Mouse (Mus musculus) kidney, postnatal 14 days (tissue): ENCODE measurements around the gene Tmem43.

Experiments
- DNase-seq: peaks from one replicate; pipeline ENCODE4 v3.0.0; 2022; ENCODE audit warnings: mixed read lengths

Tmem43 gene

GRCm38 (mm10) chr6:91489872-91490271 is 16.4 kb downstream of the Tmem43 start:
- DNase-seq = no peak

GRCm38 (mm10) chr6:91491004-91491403 is 17.5 kb downstream of the Tmem43 start:
- DNase-seq = no peak

- no peak for DNase-seq
Measured at GRCm38 (mm10) chr6:91493053-91493452, 19.6 kb downstream of the Tmem43 start.

GRCm38 (mm10) chr6:91494526-91494925 is 21.0 kb downstream of the Tmem43 start:
- DNase-seq = no peak

- DNase-seq = no peak
Measured at GRCm38 (mm10) chr6:91503302-91503701, 29.8 kb downstream of the Tmem43 start.

- no peak for DNase-seq
Measured at GRCm38 (mm10) chr6:91506036-91506435, 32.5 kb downstream of the Tmem43 start.

- no peak for DNase-seq
Measured at GRCm38 (mm10) chr6:91508041-91508440, 34.5 kb downstream of the Tmem43 start.

- DNase-seq = peak; percentile 61
Measured at GRCm38 (mm10) chr6:91509326-91509725, 35.8 kb downstream of the Tmem43 start.

- DNase-seq = peak; percentile 33
Measured at GRCm38 (mm10) chr6:91510211-91510610, 36.7 kb downstream of the Tmem43 start.

GRCm38 (mm10) chr6:91514135-91514534 is 40.6 kb downstream of the Tmem43 start:
- no peak for DNase-seq

- DNase-seq = peak; percentile 29
Measured at GRCm38 (mm10) chr6:91514737-91515362, 41.3 kb downstream of the Tmem43 start.

GRCm38 (mm10) chr6:91515545-91516449 is 42.3 kb downstream of the Tmem43 start, which contains the start of the genes Xpc and Lsm3:
Gene Xpc, minus strand, starts transcription at chr6:91515888.
Gene Lsm3, plus strand, starts transcription at chr6:91515928.
- DNase-seq = peak; percentile 99

GRCm38 (mm10) chr6:91518454-91519020 is 45.0 kb downstream of the Tmem43 start:
- no peak for DNase-seq

GRCm38 (mm10) chr6:91522816-91523215 is 49.3 kb downstream of the Tmem43 start:
- no peak for DNase-seq

- no peak for DNase-seq
Measured at GRCm38 (mm10) chr6:91525544-91525943, 52.0 kb downstream of the Tmem43 start.

GRCm38 (mm10) chr6:91527227-91527860 is 53.8 kb downstream of the Tmem43 start:
- DNase-seq = peak; percentile 49

GRCm38 (mm10) chr6:91528265-91528664 is 54.8 kb downstream of the Tmem43 start:
- DNase-seq = no peak

GRCm38 (mm10) chr6:91530673-91531072 is 57.2 kb downstream of the Tmem43 start:
- DNase-seq = no peak

GRCm38 (mm10) chr6:91531276-91531675 is 57.8 kb downstream of the Tmem43 start:
- no peak for DNase-seq

GRCm38 (mm10) chr6:91532661-91533060 is 59.2 kb downstream of the Tmem43 start:
- no peak for DNase-seq

- DNase-seq = peak; percentile 80
Measured at GRCm38 (mm10) chr6:91533359-91533758, 59.9 kb downstream of the Tmem43 start.

- peak; percentile 44 for DNase-seq
Measured at GRCm38 (mm10) chr6:91533771-91534170, 60.3 kb downstream of the Tmem43 start.

GRCm38 (mm10) chr6:91534268-91534667 is 60.8 kb downstream of the Tmem43 start:
- DNase-seq = peak; percentile 27
